16 mouse cellular contexts compared by ENCODE assay signal in genomic region chr1:136340541-136340940, GRCm38 (mm10). TPM values are rescaled to one million over a fixed set of nuclear protein-coding genes. Genes with fewer than 3 reads are reported as not detected.
DNase-seq lines count a peak whose midpoint lies in the region; ATAC-seq and TF ChIP-seq lines count a peak whose summit lies in the region.
"Had no signal": no experiment of that assay in that cellular context is flagged by ENCODE, and none has a peak within 500 bp of the region (broad histone marks: within the 10 kb centered on the region; RNA-seq: fewer than 3 reads in every experiment).

No protein-coding gene starts in this region.

- peak; percentile 30 for DNase-seq in kidney, adult 2 months
- no peak for DNase-seq in kidney, adult 11 months
- no peak for DNase-seq in midbrain, postnatal 0 days (ENCODE audit: low spot score)
- no peak for DNase-seq in midbrain, embryonic 11.5 days (ENCODE audit: low spot score, missing footprints)
- peak; percentile 33 for DNase-seq in NIH3T3 (ENCODE audit: low read depth)
- DNase-seq in adrenal gland, postnatal 36 days, result no peak
- no peak for DNase-seq in right cerebral cortex, postnatal 14 days
- DNase-seq: cerebellum, postnatal 25 days; gastrocnemius, postnatal 36 days; kidney, adult 18-20 months; kidney, postnatal 4 days; layer of hippocampus, postnatal 36 days had no signal

- H3K4me2 ChIP-seq in midbrain, postnatal 0 days (ENCODE audit: low read depth, low read length, poor library complexity, severe bottlenecking), result no peak overlapping the region
- no peak overlapping the region for H3K4me2 ChIP-seq in midbrain, embryonic 11.5 days
- H3K4me2 ChIP-seq: embryonic facial prominence, embryonic 12.5 days; neural tube, embryonic 12.5 days; stomach, embryonic 15.5 days had no signal

- WGBS in kidney, adult 2 months, result 85% methylated on average over 3 of the region's 3 CpGs
- WGBS in midbrain, postnatal 0 days, result 94% methylated on average over 3 of the region's 3 CpGs
- 98% methylated on average over 3 of the region's 3 CpGs for WGBS in midbrain, embryonic 11.5 days

- ATAC-seq in midbrain, postnatal 0 days (ENCODE audit: low FRiP score), result no peak
- ATAC-seq in midbrain, embryonic 11.5 days (ENCODE audit: low FRiP score), result no peak
- ATAC-seq: midbrain, embryonic 16.5 days had no signal

- H3K36me3 ChIP-seq in kidney, adult 2 months (ENCODE audit: control insufficient read depth, insufficient read depth, low read length), result no peaks in the 10 kb centered on the region
- no peaks in the 10 kb centered on the region for H3K36me3 ChIP-seq in midbrain, postnatal 0 days (ENCODE audit: insufficient read depth, low read length)
- H3K36me3 ChIP-seq in midbrain, embryonic 11.5 days (ENCODE audit: control insufficient read depth, insufficient read depth, low read length), result no peaks in the 10 kb centered on the region
- H3K36me3 ChIP-seq: stomach, embryonic 15.5 days had no signal

- TF ChIP-seq POLR2A in kidney, adult 2 months (IDR thresholded peaks at IDR 0.05; ENCODE audit: low read depth, low read length), result no peak

- H3K4me3 ChIP-seq in kidney, adult 2 months (ENCODE audit: insufficient read depth, low read depth, low read length), result no peak overlapping the region
- no peak overlapping the region for H3K4me3 ChIP-seq in midbrain, postnatal 0 days (ENCODE audit: low read depth, low read length)
- no peak overlapping the region for H3K4me3 ChIP-seq in midbrain, embryonic 11.5 days (ENCODE audit: low read depth, low read length)
- H3K4me3 ChIP-seq: embryonic facial prominence, embryonic 12.5 days; neural tube, embryonic 12.5 days; stomach, embryonic 15.5 days had no signal

- H3K27ac ChIP-seq in kidney, adult 2 months (ENCODE audit: insufficient read depth, low read depth, low read length), result no peak overlapping the region
- H3K27ac ChIP-seq in midbrain, postnatal 0 days (ENCODE audit: low read depth, low read length), result no peak overlapping the region
- H3K27ac ChIP-seq in midbrain, embryonic 11.5 days (ENCODE audit: low read depth, low read length), result no peak overlapping the region
- H3K27ac ChIP-seq: embryonic facial prominence, embryonic 12.5 days; neural tube, embryonic 12.5 days; stomach, embryonic 15.5 days had no signal

- no peak overlapping the region for H3K9ac ChIP-seq in midbrain, postnatal 0 days (replicated peaks; ENCODE audit: low read length, poor library complexity, severe bottlenecking)
- no peak overlapping the region for H3K9ac ChIP-seq in midbrain, embryonic 11.5 days (ENCODE audit: low read length)
- H3K9ac ChIP-seq: embryonic facial prominence, embryonic 12.5 days; neural tube, embryonic 12.5 days; stomach, embryonic 15.5 days had no signal

- H3K27me3 ChIP-seq in kidney, adult 2 months (replicated peaks; ENCODE audit: control insufficient read depth, insufficient read depth, low read length), result no peaks in the 10 kb centered on the region
- H3K27me3 ChIP-seq in midbrain, postnatal 0 days (ENCODE audit: insufficient read depth, low read length), result no peaks in the 10 kb centered on the region
- H3K27me3 ChIP-seq in midbrain, embryonic 11.5 days (ENCODE audit: control insufficient read depth, insufficient read depth, low read length), result no peaks in the 10 kb centered on the region
- H3K27me3 ChIP-seq: embryonic facial prominence, embryonic 12.5 days; neural tube, embryonic 12.5 days; stomach, embryonic 15.5 days had no signal

- peaks cover 3% of the 10 kb centered on the region; the same call in 1 of the 2 replicates for H3K4me1 ChIP-seq in kidney, adult 2 months (ENCODE audit: control insufficient read depth, insufficient read depth, low read length)
- H3K4me1 ChIP-seq in midbrain, postnatal 0 days (ENCODE audit: insufficient read depth, low read length), result peaks cover 5% of the 10 kb centered on the region; the same call in 1 of the 2 replicates
- H3K4me1 ChIP-seq in midbrain, embryonic 11.5 days (ENCODE audit: control insufficient read depth, insufficient read depth, low read length), result peaks cover 9% of the 10 kb centered on the region

- H3K9me3 ChIP-seq in midbrain, postnatal 0 days (ENCODE audit: low read length), result no peaks in the 10 kb centered on the region
- H3K9me3 ChIP-seq in midbrain, embryonic 11.5 days (ENCODE audit: control insufficient read depth, low read length), result no peaks in the 10 kb centered on the region
- H3K9me3 ChIP-seq: embryonic facial prominence, embryonic 12.5 days; neural tube, embryonic 12.5 days; stomach, embryonic 15.5 days had no signal

- TF ChIP-seq CTCF in kidney, adult 2 months (conservative IDR thresholded peaks at IDR 0.05; ENCODE audit: insufficient read depth, insufficient read length, low read depth, low read length), result peak; percentile 27; the same call in 1 of the 2 replicates
- peak; percentile 40 for TF ChIP-seq CTCF in midbrain, postnatal 0 days (IDR thresholded peaks at IDR 0.05)

RNA-seq across cellular contexts. Expression of gene Camsap2, which starts 5.4 kb away (rescaled TPM):
- polyA plus RNA-seq in kidney, adult 2 months (2012; rRNA removed), result 6.9 and 8.6 TPM in 2 replicates
- total RNA-seq in midbrain, postnatal 0 days (2014; rRNA removed), result 137 and 143 TPM in 2 replicates
- 19.0 and 21.9 TPM in 2 replicates for polyA plus RNA-seq in midbrain, postnatal 0 days (2015; fragmentation: Nextera tagmentation; extraction: Ambion mirVana)
- polyA plus RNA-seq in midbrain, embryonic 11.5 days (2014; fragmentation: Nextera tagmentation; extraction: Ambion mirVana), result 32.7 and 35.3 TPM in 2 replicates
- 10 to 100 TPM; 39.0 to 46.4 TPM for total RNA-seq in adrenal gland, postnatal 36 days (2021)

Comparison
In these comparisons a context has a peak if more than half of its experiments do, and no peak if none do; other contexts are left out.
1. DNase-seq: peak in kidney, adult 2 months (single experiment) and NIH3T3 (single experiment); none in kidney, adult 11 months (single experiment), midbrain, postnatal 0 days (single experiment), midbrain, embryonic 11.5 days (single experiment), adrenal gland, postnatal 36 days (0 of 2) and right cerebral cortex, postnatal 14 days (single experiment).